Mouse (Mus musculus) hindbrain, embryonic 11.5 days (tissue): Measurements from ENCODE around the gene C2cd4d. TPM values are rescaled to one million over a fixed set of nuclear protein-coding genes. Genes with fewer than 3 reads are reported as not detected.
A peak's percentile ranks its signal among the peaks of the same experiment; 100 is the strongest.

ENCODE experiments used
- ATAC-seq: fragments of 200-750 bp; cut with Nextera tagmentation; 2 replicates; pipeline ENCODE4 v1.8.0; 2017; ENCODE audit warnings: mild to moderate bottlenecking, moderate TSS enrichment, moderate library complexity; ENCODE audit not compliant: low FRiP score
- DNase-seq: peaks from one replicate; pipeline ENCODE4 v3.0.0-alpha.2; 2015; ENCODE audit warnings: low spot score
- H3K27ac ChIP-seq: fragments of 300-500 bp; sonication (generic); 2 replicates; pipeline ENCODE4 v1.5.1; 2014; ENCODE audit warnings: mild to moderate bottlenecking, low read depth, low read length
- H3K27me3 ChIP-seq: fragments of 300-500 bp; sonication (generic); 2 replicates; pipeline ENCODE4 v1.6.1; 2014; ENCODE audit warnings: mild to moderate bottlenecking, low read length, moderate library complexity, mixed read lengths; ENCODE audit not compliant: control insufficient read depth, insufficient read depth
- H3K36me3 ChIP-seq: fragments of 300-500 bp; sonication (generic); 2 replicates; pipeline ENCODE4 v1.6.1; 2014; ENCODE audit warnings: mild to moderate bottlenecking, low read length, moderate library complexity, mixed read lengths; ENCODE audit not compliant: control insufficient read depth, insufficient read depth
- H3K4me1 ChIP-seq: fragments of 300-500 bp; sonication (generic); replicated peaks from 2 replicates; pipeline ENCODE4 v1.6.1; 2014; ENCODE audit warnings: low read length, mixed read lengths; ENCODE audit not compliant: control insufficient read depth, insufficient read depth
- H3K4me2 ChIP-seq: fragments of 300-500 bp; sonication (generic); replicated peaks from 2 replicates; pipeline ENCODE4 v1.6.1; 2014; ENCODE audit warnings: mild to moderate bottlenecking, low read depth, low read length
- H3K4me3 ChIP-seq: fragments of 300-500 bp; sonication (generic); 2 replicates; pipeline ENCODE4 v1.5.1; 2014; ENCODE audit warnings: low read depth, low read length
- H3K9ac ChIP-seq: fragments of 300-500 bp; sonication (generic); 2 replicates; pipeline ENCODE4 v1.6.1; 2014; ENCODE audit warnings: low read depth, low read length
- H3K9me3 ChIP-seq: fragments of 300-500 bp; sonication (generic); 2 replicates; pipeline ENCODE4 v1.6.1; 2016; ENCODE audit warnings: low read length; ENCODE audit not compliant: control insufficient read depth
- WGBS: fragments of 180-500 bp; shearing (Covaris S2); extraction: QIAGEN DNeasy Blood & Tissue Kit; methylation state at CpG from one replicate; pipeline ENCODE4 v1.1.7; 2014; 5-methylcytosine and 5-hydroxymethylcytosine counted together
- polyA plus RNA-seq: library from polyadenylated mRNA; unstranded; fragments of >200 nt; fragmentation: Nextera tagmentation; extraction: Ambion mirVana; gene quantifications from 2 replicates; pipeline ENCODE4 v1.2.1, GENCODE M21; 2014

C2cd4d gene
- polyA plus RNA-seq, 1 experiment from 2014 or later: 2.1 TPM

DNA sequence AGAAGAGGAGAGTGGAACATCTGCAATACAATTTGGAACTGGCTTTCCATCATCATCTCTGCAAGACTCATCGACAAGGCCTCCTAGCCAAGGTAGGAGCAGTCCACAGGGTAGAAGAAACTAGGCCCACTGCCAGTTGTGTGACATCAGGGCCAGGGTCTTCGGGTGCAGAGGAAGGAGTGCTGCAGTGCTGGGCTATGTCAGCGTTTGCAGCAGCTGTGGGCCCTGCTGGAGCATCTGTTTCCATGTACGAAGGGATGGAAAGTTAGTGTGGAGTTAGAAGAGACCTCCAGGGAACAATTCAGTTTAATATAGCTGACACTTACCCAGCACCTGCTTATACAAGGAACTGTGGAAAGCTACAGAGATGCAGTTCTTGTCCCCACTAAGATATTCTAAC, 30.8 kb downstream of the C2cd4d start:
- DNase-seq (no peak), ATAC-seq (no peak)
- Histone ChIP-seq H3K9me3 (no peaks in the 10 kb centered on the region), H3K36me3 (no peaks in the 10 kb centered on the region), H3K27me3 (no peaks in the 10 kb centered on the region), H3K9ac (no peak overlapping the region), H3K4me1 (no peaks in the 10 kb centered on the region), H3K27ac (no peak overlapping the region), H3K4me3 (no peak overlapping the region), H3K4me2 (no peak overlapping the region)
- WGBS: 69% methylated on average over 4 of the region's 4 CpGs

DNA sequence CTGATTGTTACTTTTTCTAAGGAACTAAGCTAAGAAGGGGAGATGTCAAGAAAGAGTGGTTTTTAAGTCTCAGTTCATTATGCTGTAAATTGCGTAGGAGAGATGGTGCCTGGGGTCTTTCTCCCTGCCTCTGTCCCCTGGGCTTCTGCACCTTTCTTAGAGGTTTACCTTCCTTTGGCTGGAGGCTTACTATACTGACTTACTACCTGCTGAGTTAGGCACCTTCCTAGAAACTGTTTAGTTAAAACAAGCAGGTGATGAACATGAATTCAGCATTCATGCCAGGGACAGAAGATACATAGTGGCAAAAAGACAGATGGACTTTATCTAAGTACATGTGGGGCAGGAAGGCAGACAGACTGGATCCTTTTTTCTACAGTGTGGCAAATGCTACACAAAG, 34.1 kb downstream of the C2cd4d start:
- no peaks in the 10 kb centered on the region for H3K36me3 ChIP-seq

GRCm38 (mm10) chr3:94396851-94397250, 34.6 kb downstream of the C2cd4d start:
- DNase-seq (no peak), ATAC-seq (no peak)
- Histone ChIP-seq H3K27ac (no peak overlapping the region), H3K36me3 (no peaks in the 10 kb centered on the region), H3K4me3 (no peak overlapping the region), H3K4me1 (peaks cover 4% of the 10 kb centered on the region; the same call in 1 of the 2 replicates), H3K9me3 (no peaks in the 10 kb centered on the region), H3K9ac (no peak overlapping the region), H3K4me2 (no peak overlapping the region), H3K27me3 (no peaks in the 10 kb centered on the region)
- WGBS: 81% methylated on average over 4 of the region's 4 CpGs

More for the DNA sequence above, 34.1 kb downstream of the C2cd4d start:
- H3K27me3 ChIP-seq: no peaks in the 10 kb centered on the region
- WGBS: 84% methylated on average over 1 of the region's 1 CpGs
- DNase-seq (no peak), ATAC-seq (no peak)
- peaks cover 4% of the 10 kb centered on the region; the same call in 1 of the 2 replicates for H3K4me1 ChIP-seq
- no peak overlapping the region for H3K4me3 ChIP-seq
- no peak overlapping the region for H3K4me2 ChIP-seq
- no peak overlapping the region for H3K9ac ChIP-seq
- no peaks in the 10 kb centered on the region for H3K9me3 ChIP-seq
- H3K27ac ChIP-seq: no peak overlapping the region

DNA sequence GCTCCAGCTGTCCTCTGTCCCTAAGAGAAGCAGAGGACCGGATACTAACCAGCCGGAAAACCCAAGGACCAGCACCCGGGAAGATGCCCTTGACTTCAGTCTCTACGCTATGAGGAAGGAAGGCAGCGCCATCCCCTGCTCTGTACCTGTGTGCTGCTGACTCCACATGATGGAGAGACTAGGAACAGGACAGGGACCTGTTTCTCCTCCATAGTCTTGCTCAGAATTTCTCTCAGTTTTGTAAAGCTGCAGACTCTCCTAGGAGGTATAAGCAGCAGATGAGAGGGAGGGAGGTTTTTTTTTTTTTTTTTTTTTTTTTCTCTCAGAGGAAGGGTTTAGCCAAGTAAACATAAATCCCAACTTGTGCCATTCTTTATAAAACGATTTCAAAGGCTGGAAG, 36.0 kb downstream of the C2cd4d start, which contains the start of gene Lingo4:
Lingo4 (plus strand) TSS at position 301 of the 400 bp plus-strand sequence.
- Histone ChIP-seq H3K27me3 (no peaks in the 10 kb centered on the region), H3K4me2 (peak within 1 kb of the TSS; percentile 67), H3K9ac (peak within 1 kb of the TSS; percentile 59), H3K4me1 (peaks cover 4% of the 10 kb centered on the region; the same call in 1 of the 2 replicates), H3K4me3 (peak within 1 kb of the TSS; percentile 32), H3K9me3 (no peaks in the 10 kb centered on the region), H3K27ac (0 out of 2 replicates have a peak within 1 kb of the TSS, but pooled peaks have one; percentile 39), H3K36me3 (no peaks in the 10 kb centered on the region)
- no peak for DNase-seq
- no peak for ATAC-seq
- 70% methylated on average over 6 of the region's 6 CpGs for WGBS

- H3K9ac ChIP-seq: peak overlapping the region; percentile 59
- H3K27me3 ChIP-seq: no peaks in the 10 kb centered on the region
- under 1% methylated on average over 20 of the region's 20 CpGs for WGBS
- H3K4me2 ChIP-seq: peak overlapping the region; percentile 67
- H3K9me3 ChIP-seq: no peaks in the 10 kb centered on the region
- 0 out of 2 replicates have a peak overlapping the region, but pooled peaks have one; percentile 39 for H3K27ac ChIP-seq
- no peaks in the 10 kb centered on the region for H3K36me3 ChIP-seq
- H3K4me3 ChIP-seq: peak overlapping the region; percentile 32
- DNase-seq (peak; percentile 66), ATAC-seq (peak; percentile 67)
- H3K4me1 ChIP-seq: peaks cover 4% of the 10 kb centered on the region; the same call in 1 of the 2 replicates
Observed at GRCm38 (mm10) chr3:94398943-94399481, 36.8 kb downstream of the C2cd4d start.

DNA sequence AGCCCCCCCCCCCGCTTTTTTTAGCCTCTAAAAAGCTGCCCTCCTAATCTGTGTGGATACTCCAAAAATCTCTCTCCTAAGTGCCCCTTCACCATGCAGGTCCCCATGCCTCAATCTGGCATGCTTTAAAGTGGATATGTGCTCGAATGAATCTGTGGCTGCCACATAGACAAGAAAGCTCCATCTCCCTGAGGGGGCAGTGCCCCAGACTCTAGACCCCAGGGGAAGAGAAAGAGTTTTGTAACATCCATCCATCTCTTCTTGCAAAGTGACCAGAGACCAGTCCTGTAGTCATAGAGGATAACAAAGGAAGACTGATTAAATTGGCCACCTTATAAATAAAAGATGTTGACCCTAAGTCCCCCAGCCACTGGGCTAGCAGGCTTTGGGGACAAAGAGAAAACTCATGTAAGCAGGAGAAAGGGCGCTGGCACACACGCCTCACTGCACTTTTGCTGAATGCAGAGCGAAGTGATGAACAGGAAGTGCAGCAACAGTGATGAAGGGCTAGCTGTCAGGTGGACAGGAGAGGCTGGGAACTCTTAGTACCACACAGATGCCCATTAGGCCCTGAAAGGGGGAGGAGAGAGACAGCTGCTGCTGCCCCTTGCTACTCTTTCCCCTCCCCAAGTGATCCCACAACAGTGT, 37.5 kb downstream of the C2cd4d start:
- no peaks in the 10 kb centered on the region for H3K9me3 ChIP-seq
- H3K4me2 ChIP-seq: peak overlapping the region; percentile 67
- no peaks in the 10 kb centered on the region; the same call in 1 of the 2 replicates for H3K27me3 ChIP-seq
- H3K36me3 ChIP-seq: no peaks in the 10 kb centered on the region
- H3K9ac ChIP-seq: peak overlapping the region; percentile 12; the same call in 1 of the 2 replicates
- peak; percentile 51 for DNase-seq
- WGBS: 14% methylated on average over 5 of the region's 5 CpGs
- H3K4me1 ChIP-seq: peaks cover 7% of the 10 kb centered on the region; the same call in 1 of the 2 replicates
- no peak overlapping the region; the same call in 1 of the 2 replicates for H3K4me3 ChIP-seq
- peak overlapping the region; percentile 43; the same call in 1 of the 2 replicates for H3K27ac ChIP-seq
- ATAC-seq: peak; percentile 55

DNA sequence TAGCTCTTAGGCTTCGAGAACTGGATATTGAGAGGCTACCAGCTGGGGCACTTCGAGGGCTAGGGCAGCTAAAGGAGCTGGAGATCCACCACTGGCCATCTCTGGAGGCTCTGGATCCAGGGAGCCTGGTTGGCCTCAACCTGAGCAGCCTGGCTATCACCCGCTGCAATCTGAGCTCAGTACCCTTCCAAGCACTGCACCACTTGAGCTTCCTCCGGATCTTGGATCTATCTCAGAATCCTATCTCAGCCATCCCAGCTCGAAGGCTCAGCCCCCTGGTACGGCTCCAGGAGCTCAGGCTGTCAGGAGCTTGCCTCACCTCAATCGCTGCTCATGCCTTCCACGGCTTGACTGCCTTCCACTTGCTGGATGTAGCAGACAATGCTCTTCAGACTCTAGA, 40.2 kb downstream of the C2cd4d start:
- Histone ChIP-seq H3K9me3 (no peaks in the 10 kb centered on the region), H3K27ac (no peak overlapping the region), H3K4me2 (no peak overlapping the region), H3K36me3 (no peaks in the 10 kb centered on the region), H3K4me1 (peaks cover 7% of the 10 kb centered on the region; the same call in 1 of the 2 replicates), H3K9ac (no peak overlapping the region), H3K4me3 (no peak overlapping the region), H3K27me3 (no peaks in the 10 kb centered on the region; the same call in 1 of the 2 replicates)
- no peak for ATAC-seq
- no peak for DNase-seq
- WGBS: 80% methylated on average over 8 of the region's 8 CpGs

DNA sequence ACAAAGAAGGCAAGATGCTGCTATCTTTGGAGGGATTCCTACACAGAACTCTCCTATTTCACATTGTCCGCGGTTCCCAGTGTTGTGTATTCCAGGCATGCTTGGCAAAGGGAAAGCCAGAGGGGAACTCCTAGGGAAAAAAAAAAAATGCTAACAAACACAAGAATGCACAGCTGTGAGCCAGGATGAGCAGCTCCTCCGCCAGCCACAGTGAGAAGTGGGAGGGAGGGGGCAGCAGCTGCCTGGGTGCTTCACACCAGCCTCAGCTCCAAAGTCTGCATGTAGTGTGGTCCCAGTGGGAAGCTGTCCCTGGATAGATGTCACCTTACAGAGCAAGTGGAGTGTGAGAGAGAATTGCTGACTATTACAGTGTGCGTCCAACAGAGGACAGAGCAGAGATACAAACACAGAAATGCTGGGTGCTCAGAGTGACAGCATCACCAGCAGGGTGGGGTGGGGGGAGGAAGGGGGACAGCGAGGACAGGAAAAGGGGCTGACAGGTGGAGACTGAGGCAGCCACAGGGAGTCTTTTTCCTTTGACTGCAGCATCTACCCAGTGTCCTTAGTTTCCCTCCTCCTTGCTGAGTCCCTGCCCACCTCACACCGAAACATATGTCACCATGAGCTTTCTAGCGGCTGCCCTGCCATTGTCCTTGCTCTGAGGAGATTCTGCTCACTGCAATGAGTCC, 42.3 kb downstream of the C2cd4d start:
- H3K36me3 ChIP-seq: no peaks in the 10 kb centered on the region
- H3K4me2 ChIP-seq: no peak overlapping the region
- no peaks in the 10 kb centered on the region for H3K9me3 ChIP-seq
- peaks cover 7% of the 10 kb centered on the region; the same call in 1 of the 2 replicates for H3K4me1 ChIP-seq
- ATAC-seq: no peak
- WGBS: 14% methylated on average over 7 of the region's 7 CpGs
- no peaks in the 10 kb centered on the region; the same call in 1 of the 2 replicates for H3K27me3 ChIP-seq
- H3K27ac ChIP-seq: no peak overlapping the region
- H3K9ac ChIP-seq: no peak overlapping the region
- DNase-seq: no peak
- no peak overlapping the region for H3K4me3 ChIP-seq
